Mouse (Mus musculus) hindbrain, embryonic 10.5 days (tissue): Measurements from ENCODE around the gene Dusp18. TPM values are rescaled to one million over a fixed set of nuclear protein-coding genes. Genes with fewer than 3 reads are reported as not detected.

Experiments used
- DNase-seq: peaks from one replicate; pipeline ENCODE4 v3.0.0-alpha.2; 2017; ENCODE audit warnings: low spot score
- H3K27ac ChIP-seq: fragments of 300-500 bp; sonication (generic); 2 replicates; pipeline ENCODE4 v1.5.1; 2016; ENCODE audit warnings: mild to moderate bottlenecking, moderate library complexity
- H3K27me3 ChIP-seq: fragments of 300-500 bp; sonication (generic); 2 replicates; pipeline ENCODE4 v1.6.1; 2016; ENCODE audit warnings: mild to moderate bottlenecking; ENCODE audit not compliant: poor library complexity, insufficient read depth, severe bottlenecking
- H3K36me3 ChIP-seq: fragments of 300-500 bp; sonication (generic); 2 replicates; pipeline ENCODE4 v1.6.1; 2016; ENCODE audit warnings: mild to moderate bottlenecking, moderate library complexity
- H3K4me1 ChIP-seq: fragments of 300-500 bp; sonication (generic); replicated peaks from 2 replicates; pipeline ENCODE4 v1.6.1; 2016; ENCODE audit warnings: mild to moderate bottlenecking
- H3K4me3 ChIP-seq: fragments of 300-500 bp; sonication (generic); 2 replicates; pipeline ENCODE4 v1.5.1; 2016; ENCODE audit warnings: mild to moderate bottlenecking, moderate library complexity
- H3K9me3 ChIP-seq: fragments of 300-500 bp; sonication (generic); 2 replicates; pipeline ENCODE4 v1.6.1; 2016; ENCODE audit warnings: mild to moderate bottlenecking, moderate library complexity
- WGBS: fragments of 180-500 bp; shearing (Covaris S2); methylation state at CpG from one replicate; pipeline ENCODE4 v1.1.7; 2016; 5-methylcytosine and 5-hydroxymethylcytosine counted together
- polyA plus RNA-seq: library from polyadenylated mRNA; unstranded; fragments of >200 nt; fragmentation: Nextera tagmentation; extraction: Ambion mirVana; gene quantifications from 2 replicates; pipeline ENCODE4 v1.2.1, GENCODE M21; 2016

Gene Dusp18
- polyA plus RNA-seq, 1 experiment from 2014 or later = 23.4 TPM

- H3K4me1 ChIP-seq = no peaks in the 10 kb centered on the region
- H3K27me3 ChIP-seq = 0 out of 2 replicates have a peak, but pooled peaks cover 2% of the 10 kb centered on the region
- 10% methylated on average over 1 of the region's 1 CpGs for WGBS
- no peak overlapping the region for H3K27ac ChIP-seq
- no peaks in the 10 kb centered on the region for H3K36me3 ChIP-seq
- no peak for DNase-seq
- H3K9me3 ChIP-seq = no peaks in the 10 kb centered on the region
- no peak overlapping the region for H3K4me3 ChIP-seq
Observed at GRCm38 (mm10) chr11:3946386-3946785, 51.3 kb downstream of the Dusp18 start.

Other genes with a start within 250 kb of the Dusp18 start
- 38.4 and 40.8 TPM in 2 replicates for gene Morc2a, start 246.0 kb upstream of the Dusp18 start, polyA plus RNA-seq
- 1.0 and 2.5 TPM in 2 replicates for gene Osbp2, start 31.3 kb upstream of the Dusp18 start, polyA plus RNA-seq
- gene 4921536K21Rik, start 142 bp upstream of the Dusp18 start, polyA plus RNA-seq = 1.2 and 1.8 TPM in 2 replicates
- gene Slc35e4, start 19.4 kb downstream of the Dusp18 start, polyA plus RNA-seq = 5.4 and 6.8 TPM in 2 replicates
- gene Tcn2, start 36.9 kb downstream of the Dusp18 start, polyA plus RNA-seq = 31.6 and 34.7 TPM in 2 replicates
- gene Pes1, start 68.7 kb downstream of the Dusp18 start, polyA plus RNA-seq = 81.8 and 98.2 TPM in 2 replicates
- 0.13 and 0.22 TPM in 2 replicates for gene 4930556J24Rik, start 81.5 kb downstream of the Dusp18 start, polyA plus RNA-seq
- 1.1 and 1.3 TPM in 2 replicates for gene Gal3st1, start 88.4 kb downstream of the Dusp18 start, polyA plus RNA-seq
- gene Sec14l4, start 136.2 kb downstream of the Dusp18 start, polyA plus RNA-seq = not detected in 2 replicates
- not detected in 2 replicates for gene Sec14l3, start 169.6 kb downstream of the Dusp18 start, polyA plus RNA-seq
- 8.7 and 9.9 TPM in 2 replicates for gene Mtfp1, start 200.2 kb downstream of the Dusp18 start, polyA plus RNA-seq
- 2.6 and 3.0 TPM in 2 replicates for gene Sec14l2, start 228.2 kb downstream of the Dusp18 start, polyA plus RNA-seq
- gene Rnf215, start 240.0 kb downstream of the Dusp18 start, polyA plus RNA-seq = 22.0 and 25.8 TPM in 2 replicates